Mouse (Mus musculus) ES-E14 (cell line): ENCODE data around the gene Nccrp1. TPM values are rescaled to one million over a fixed set of nuclear protein-coding genes. Genes with fewer than 3 reads are reported as not detected.

ENCODE experiments used
- DNase-seq: peaks from one replicate; pipeline ENCODE4 v3.0.0-alpha.2; 2013; ENCODE audit warnings: low read depth, low spot score
- H3K27ac ChIP-seq: 2 replicates; pipeline ENCODE4 v1.5.1; 2012; ENCODE audit warnings: low read depth, mild to moderate bottlenecking, low read length, moderate library complexity, mixed read lengths; ENCODE audit not compliant: poor library complexity, insufficient read depth, severe bottlenecking
- H3K36me3 ChIP-seq: 2 replicates; pipeline ENCODE4 v1.6.1; 2012; ENCODE audit warnings: mild to moderate bottlenecking, low read length, moderate library complexity, mixed read lengths; ENCODE audit not compliant: control insufficient read depth, poor library complexity, insufficient read depth, severe bottlenecking
- H3K4me1 ChIP-seq, 2 experiments: fragments of 150-350 bp in 1 of 2; sonication (generic) in 1 of 2; 2 replicates each; pipeline ENCODE4 v1.6.1; 2012; ENCODE audit warnings: low read length in 2 of 2, mild to moderate bottlenecking in 1 of 2, mixed read lengths in 1 of 2; ENCODE audit not compliant: control insufficient read depth in 2 of 2, insufficient read depth in 2 of 2, poor library complexity in 1 of 2
- H3K4me3 ChIP-seq, 2 experiments: fragments of 150-350 bp in 1 of 2; sonication (generic) in 1 of 2; 2 replicates each; pipeline ENCODE4 v1.5.1; 2012; ENCODE audit warnings: low read length in 2 of 2, low read depth in 1 of 2, mild to moderate bottlenecking in 1 of 2, mixed read lengths in 1 of 2; ENCODE audit not compliant: insufficient read depth in 1 of 2, poor library complexity in 1 of 2, severe bottlenecking in 1 of 2
- H3K9ac ChIP-seq: 2 replicates; pipeline ENCODE4 v1.6.1; 2012; ENCODE audit warnings: low read depth, mild to moderate bottlenecking, low read length, mixed read lengths; ENCODE audit not compliant: poor library complexity, insufficient read depth, severe bottlenecking
- H3K9me3 ChIP-seq: fragments of 150-350 bp; sonication (generic); 2 replicates; pipeline ENCODE4 v1.6.1; 2012; ENCODE audit warnings: low read depth, mild to moderate bottlenecking, low read length; ENCODE audit not compliant: control insufficient read depth, insufficient read depth
- CHD2 ChIP-seq: IDR thresholded peaks from 2 replicates; pipeline ENCODE4 v1.6.1; 2014; ENCODE audit warnings: mild to moderate bottlenecking, low read depth, low read length, inconsistent platforms
- HCFC1 ChIP-seq: IDR thresholded peaks from 2 replicates; pipeline ENCODE4 v1.6.1; 2012; ENCODE audit warnings: low read length, inconsistent platforms, borderline replicate concordance; ENCODE audit not compliant: insufficient read depth
- MAFK ChIP-seq: IDR thresholded peaks from 2 replicates; pipeline ENCODE4 v1.6.1; 2014; ENCODE audit warnings: mild to moderate bottlenecking, low read depth, low read length, inconsistent platforms; ENCODE audit not compliant: insufficient read depth
- ZC3H11A ChIP-seq: IDR thresholded peaks from 2 replicates; pipeline ENCODE4 v1.6.1; 2012; ENCODE audit warnings: low read depth, mild to moderate bottlenecking, inconsistent platforms, low read length, borderline replicate concordance
- ZNF384 ChIP-seq: IDR thresholded peaks from 2 replicates; pipeline ENCODE4 v1.6.1; 2012; ENCODE audit warnings: low read depth, low read length, inconsistent platforms
- in situ Hi-C, 2 experiments: fragments of 600-800 bp; cut with MboI; formaldehyde crosslinking; loops; one replicate each; pipeline ENCODE4 v1.15.1; 2025; ENCODE audit warnings: low sequenced_read_pairs in 2 of 2, inconsistent platforms in 1 of 2; ENCODE audit not compliant: unreplicated experiment in 2 of 2
- total RNA-seq: library from RNA; depleted of rRNA; stranded (reverse); fragments of 300-350 nt; gene quantifications from 2 replicates; pipeline ENCODE4 v1.2.3, GENCODE M21; 2012

The Nccrp1 gene
- total RNA-seq, 1 experiment, result 0.18 TPM

GRCm38 (mm10) chr7:28565407-28565806 is 18.4 kb upstream of the Nccrp1 start:
- in situ Hi-C loops, result no loop called here
- Histone ChIP-seq H3K9me3 (no peaks in the 10 kb centered on the region), H3K36me3 (peaks cover 63% of the 10 kb centered on the region), H3K27ac (no peak overlapping the region), H3K9ac (no peak overlapping the region), H3K4me3 (no peak overlapping the region), H3K4me1 (peaks cover 0 to 9% of the 10 kb centered on the region in 2 experiments; a peak in 2 of 4 replicates)
- DNase-seq, result no peak
- no peak for TF ChIP-seq ZC3H11A

DNA sequence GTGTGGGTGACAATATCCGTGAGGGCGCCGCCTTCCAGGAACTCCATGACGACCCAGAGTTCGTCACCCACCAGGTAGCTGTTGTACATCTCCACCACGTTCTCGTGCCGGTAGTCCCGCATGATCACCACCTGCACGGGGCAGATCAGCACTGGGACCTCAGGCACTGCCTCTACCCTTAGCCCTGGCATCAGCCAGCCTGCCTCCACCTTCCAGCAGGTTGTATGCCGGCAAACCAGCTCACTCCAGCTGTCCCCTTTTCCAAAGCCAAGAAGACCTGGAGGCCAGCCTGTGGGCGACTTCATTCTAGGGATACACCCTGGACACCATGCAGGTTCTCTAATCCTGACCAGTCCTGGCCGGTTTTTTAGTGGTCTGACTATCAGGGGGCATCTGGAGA is 15.9 kb upstream of the Nccrp1 start:
- Histone ChIP-seq H3K9me3 (no peaks in the 10 kb centered on the region), H3K36me3 (peaks cover 77% of the 10 kb centered on the region), H3K4me3 (no peak overlapping the region), H3K4me1 (peaks cover 5 to 14% of the 10 kb centered on the region in 2 experiments; a peak in 3 of 4 replicates), H3K27ac (no peak overlapping the region), H3K9ac (no peak overlapping the region)
- no peak for DNase-seq
- in situ Hi-C loops, result no loop called here
- no peak for TF ChIP-seq ZC3H11A

GRCm38 (mm10) chr7:28562371-28562770 is 15.3 kb upstream of the Nccrp1 start:
- Histone ChIP-seq H3K27ac (no peak overlapping the region), H3K36me3 (peaks cover 71% of the 10 kb centered on the region), H3K9me3 (no peaks in the 10 kb centered on the region), H3K4me3 (no peak overlapping the region), H3K9ac (no peak overlapping the region), H3K4me1 (peaks cover 5 to 19% of the 10 kb centered on the region in 2 experiments; a peak in 3 of 4 replicates)
- in situ Hi-C loops, result no loop called here
- no peak for TF ChIP-seq CHD2
- TF ChIP-seq ZNF384, result no peak
- no peak for TF ChIP-seq HCFC1
- TF ChIP-seq MAFK, result no peak
- TF ChIP-seq ZC3H11A, result no peak
- DNase-seq, result no peak

- H3K36me3 ChIP-seq, result peaks cover 67% of the 10 kb centered on the region
- no peak overlapping the region for H3K4me3 ChIP-seq
- in situ Hi-C loops, result no loop called here
- DNase-seq, result no peak
- TF ChIP-seq HCFC1, result no peak
- no peak for TF ChIP-seq CHD2
- TF ChIP-seq ZNF384, result no peak
- no peak for TF ChIP-seq ZC3H11A
- TF ChIP-seq MAFK, result no peak
- H3K9me3 ChIP-seq, result no peaks in the 10 kb centered on the region
- H3K4me1 ChIP-seq, result peaks cover 8 to 22% of the 10 kb centered on the region in 2 experiments; a peak in 3 of 4 replicates
- no peak overlapping the region for H3K27ac ChIP-seq
- no peak overlapping the region for H3K9ac ChIP-seq
Measured at GRCm38 (mm10) chr7:28561967-28562366, 14.9 kb upstream of the Nccrp1 start.

GRCm38 (mm10) chr7:28560856-28561255 is 13.8 kb upstream of the Nccrp1 start:
- Histone ChIP-seq H3K27ac (no peak overlapping the region), H3K4me3 (no peak overlapping the region), H3K36me3 (peaks cover 58% of the 10 kb centered on the region), H3K4me1 (peaks cover 10 to 32% of the 10 kb centered on the region in 2 experiments), H3K9me3 (no peaks in the 10 kb centered on the region), H3K9ac (no peak overlapping the region)
- in situ Hi-C loops, result no loop called here
- no peak for TF ChIP-seq HCFC1
- TF ChIP-seq ZC3H11A, result no peak
- no peak for TF ChIP-seq CHD2
- TF ChIP-seq MAFK, result no peak
- no peak for TF ChIP-seq ZNF384
- DNase-seq, result no peak
